Mouse (Mus musculus): ENCODE measurements at regions not wholly inside any gene's neighbourhood (a gene's known extent, or its start where the extent isn't known, plus 50 kb on each side); places are given as distances from the start of the nearest gene placed in this dataset.
"Not testable (repeated sequence)": the region's sequence is repeated elsewhere in the genome, so short reads cannot be mapped to it uniquely, and the experiment has no call there.

DNA sequence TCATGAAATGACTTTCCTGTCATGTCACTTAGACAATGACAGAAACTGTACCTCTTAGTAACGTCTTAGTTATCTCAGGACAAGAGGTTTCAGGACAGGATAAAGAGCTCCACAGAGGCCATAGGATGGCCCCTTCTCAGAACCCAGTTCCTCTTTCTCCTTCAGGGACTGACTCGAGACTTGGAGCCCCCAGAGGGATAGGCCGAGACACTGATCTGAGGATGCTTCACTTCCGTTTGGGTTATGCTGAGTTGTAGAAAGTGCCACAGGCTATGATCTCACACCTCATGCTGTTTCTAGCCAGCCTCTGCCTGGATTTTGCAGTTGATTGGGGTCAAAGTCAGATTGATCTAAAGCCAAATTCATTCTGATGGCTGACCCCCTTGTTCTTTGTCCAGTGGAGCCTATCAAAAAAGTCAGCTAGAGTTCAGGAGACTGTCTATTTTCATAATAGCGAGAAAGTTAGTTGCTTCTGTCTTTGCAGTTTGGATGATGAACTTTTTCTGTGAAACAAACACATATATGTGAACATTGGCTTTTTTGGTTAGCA lies 70.7 kb downstream of the Sult3a2 start:
- Histone ChIP-seq H3K4me1 (ENCODE audit: control insufficient read depth in 2 of 2, insufficient read depth in 2 of 2, low read length in 2 of 2, poor library complexity in 1 of 2) (no peaks in the 10 kb centered on the region), H3K9ac (ENCODE audit: insufficient read depth, low read depth, low read length, poor library complexity, severe bottlenecking) (no peak overlapping the region), H3K9me3 (ENCODE audit: control insufficient read depth, insufficient read depth, low read depth, low read length) (no peaks in the 10 kb centered on the region), H3K36me3 (ENCODE audit: control insufficient read depth, insufficient read depth, low read length, poor library complexity, severe bottlenecking) (no peaks in the 10 kb centered on the region), H3K4me3 (ENCODE audit: insufficient read depth in 1 of 2, low read depth in 1 of 2, low read length in 2 of 2, poor library complexity in 1 of 2, severe bottlenecking in 1 of 2) (no peak overlapping the region), H3K27ac (ENCODE audit: insufficient read depth, low read depth, low read length, poor library complexity, severe bottlenecking) (no peak overlapping the region)
- no peak for DNase-seq (ENCODE audit: low read depth, low spot score)
- in situ Hi-C loops (cut with MboI; ENCODE audit: low sequenced_read_pairs in 2 of 2, unreplicated experiment in 2 of 2): no loop called here
- TF ChIP-seq CHD2 (IDR thresholded peaks at IDR 0.05; ENCODE audit: low read depth, low read length) (no peak), MAFK (IDR thresholded peaks at IDR 0.05; ENCODE audit: insufficient read depth, low read depth, low read length) (no peak), ZNF384 (IDR thresholded peaks at IDR 0.05; ENCODE audit: low read depth, low read length) (no peak), ZC3H11A (IDR thresholded peaks at IDR 0.05; ENCODE audit: borderline replicate concordance, low read depth, low read length) (no peak), HCFC1 (IDR thresholded peaks at IDR 0.05; ENCODE audit: borderline replicate concordance, insufficient read depth, low read length) (no peak)

DNA sequence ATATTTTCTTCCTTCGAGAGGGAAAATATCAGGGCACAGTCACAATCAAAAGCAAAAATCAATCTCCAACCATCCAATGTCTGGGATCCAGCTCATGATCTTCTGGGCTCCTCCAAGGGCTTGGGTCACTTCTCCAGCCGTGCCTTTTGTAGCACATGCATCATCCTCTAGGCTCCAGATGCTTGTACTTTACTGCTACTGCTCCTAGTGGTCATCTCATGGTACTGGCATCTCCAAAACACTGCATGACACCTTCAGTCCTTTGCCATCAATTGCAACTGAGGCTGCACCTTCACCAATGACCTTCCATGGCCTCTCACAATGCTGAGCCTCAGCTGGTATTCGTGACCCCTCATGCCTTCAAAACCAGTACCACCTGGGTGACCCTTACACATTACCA lies 77.8 kb downstream of the Sult3a2 start:
- H3K9ac ChIP-seq (ENCODE audit: insufficient read depth, low read depth, low read length, poor library complexity, severe bottlenecking); H3K9me3 ChIP-seq (ENCODE audit: control insufficient read depth, insufficient read depth, low read depth, low read length); H3K27ac ChIP-seq (ENCODE audit: insufficient read depth, low read depth, low read length, poor library complexity, severe bottlenecking); H3K4me1 ChIP-seq (ENCODE audit: control insufficient read depth in 2 of 2, insufficient read depth in 2 of 2, low read length in 2 of 2, poor library complexity in 1 of 2); in situ Hi-C loops (cut with MboI; ENCODE audit: low sequenced_read_pairs in 2 of 2, unreplicated experiment in 2 of 2); DNase-seq (ENCODE audit: low read depth, low spot score); H3K36me3 ChIP-seq (ENCODE audit: control insufficient read depth, insufficient read depth, low read length, poor library complexity, severe bottlenecking); H3K4me3 ChIP-seq (ENCODE audit: insufficient read depth in 1 of 2, low read depth in 1 of 2, low read length in 2 of 2, poor library complexity in 1 of 2, severe bottlenecking in 1 of 2): not testable (repeated sequence)

DNA sequence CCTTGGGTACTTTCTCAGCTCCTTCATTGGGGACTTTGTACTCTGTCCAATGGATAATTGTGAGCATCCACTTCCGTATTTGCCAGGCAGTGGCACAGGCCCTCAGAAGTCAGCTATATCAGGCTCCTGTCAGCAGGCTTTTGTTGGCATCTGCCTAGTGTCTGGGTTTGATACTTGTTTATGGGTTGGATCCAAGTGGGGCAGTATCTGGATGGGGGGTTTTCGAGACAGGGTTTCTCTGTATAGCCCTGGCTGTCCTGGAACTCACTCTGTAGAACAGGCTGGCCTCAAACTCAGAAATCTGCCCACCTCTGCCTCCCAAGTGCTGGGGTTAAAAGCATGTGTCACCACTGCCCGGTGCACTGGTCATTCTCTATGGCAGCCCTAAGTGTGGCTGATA lies 79.7 kb upstream of the Clvs2 start:
- H3K36me3 ChIP-seq (ENCODE audit: control insufficient read depth, insufficient read depth, low read length, poor library complexity, severe bottlenecking); H3K9ac ChIP-seq (ENCODE audit: insufficient read depth, low read depth, low read length, poor library complexity, severe bottlenecking); in situ Hi-C loops (cut with MboI; ENCODE audit: low sequenced_read_pairs in 2 of 2, unreplicated experiment in 2 of 2); H3K9me3 ChIP-seq (ENCODE audit: control insufficient read depth, insufficient read depth, low read depth, low read length); H3K4me1 ChIP-seq (ENCODE audit: control insufficient read depth in 2 of 2, insufficient read depth in 2 of 2, low read length in 2 of 2, poor library complexity in 1 of 2); DNase-seq (ENCODE audit: low read depth, low spot score); H3K4me3 ChIP-seq (ENCODE audit: insufficient read depth in 1 of 2, low read depth in 1 of 2, low read length in 2 of 2, poor library complexity in 1 of 2, severe bottlenecking in 1 of 2); H3K27ac ChIP-seq (ENCODE audit: insufficient read depth, low read depth, low read length, poor library complexity, severe bottlenecking): not testable (repeated sequence)

- no peak for TF ChIP-seq MAFK (IDR thresholded peaks at IDR 0.05; ENCODE audit: insufficient read depth, low read depth, low read length)
- TF ChIP-seq CHD2 (IDR thresholded peaks at IDR 0.05; ENCODE audit: low read depth, low read length): no peak
- peak; percentile 65; the same call in 1 of the 2 replicates for TF ChIP-seq ZC3H11A (IDR thresholded peaks at IDR 0.05; ENCODE audit: borderline replicate concordance, low read depth, low read length)
- TF ChIP-seq ZNF384 (IDR thresholded peaks at IDR 0.05; ENCODE audit: low read depth, low read length): no peak
- H3K36me3 ChIP-seq (ENCODE audit: control insufficient read depth, insufficient read depth, low read length, poor library complexity, severe bottlenecking): no peaks in the 10 kb centered on the region
- no peaks in the 10 kb centered on the region for H3K9me3 ChIP-seq (ENCODE audit: control insufficient read depth, insufficient read depth, low read depth, low read length)
- no peak overlapping the region for H3K27ac ChIP-seq (ENCODE audit: insufficient read depth, low read depth, low read length, poor library complexity, severe bottlenecking)
- no peaks in the 10 kb centered on the region for H3K4me1 ChIP-seq (ENCODE audit: control insufficient read depth in 2 of 2, insufficient read depth in 2 of 2, low read length in 2 of 2, poor library complexity in 1 of 2)
- H3K9ac ChIP-seq (ENCODE audit: insufficient read depth, low read depth, low read length, poor library complexity, severe bottlenecking): no peak overlapping the region
- in situ Hi-C loops (cut with MboI; ENCODE audit: low sequenced_read_pairs in 2 of 2, unreplicated experiment in 2 of 2): no loop called here
- DNase-seq (ENCODE audit: low read depth, low spot score): peak; percentile 40
- no peak overlapping the region for H3K4me3 ChIP-seq (ENCODE audit: insufficient read depth in 1 of 2, low read depth in 1 of 2, low read length in 2 of 2, poor library complexity in 1 of 2, severe bottlenecking in 1 of 2)
These were observed 78.9 kb upstream of the Clvs2 start for GRCm38 (mm10) chr10:33703420-33703819.
